Mouse (Mus musculus): ENCODE measurements around the gene Brms1l. TPM values are rescaled to one million over a fixed set of nuclear protein-coding genes. Genes with fewer than 3 reads are reported as not detected.
"Not testable (repeated sequence)": the region's sequence is repeated elsewhere in the genome, so short reads cannot be mapped to it uniquely, and the experiment has no call there.

Gene Brms1l
- total RNA-seq (2021): 10 to 100 TPM; 21.4 to 22.2 TPM
- long read RNA-seq, experiment 1, transcript Brms1l-201 (10 exons, 2,609 nt): major isoform, 15 of 20 reads
- long read RNA-seq, experiment 1, partial matches to known transcripts: 1 of 20 reads
- long read RNA-seq, experiment 1, other reads (novel, unspliced or antisense): 4 of 20 reads
- long read RNA-seq, experiment 2, transcript Brms1l-201 (10 exons, 2,609 nt): major isoform, 8 of 9 reads
- long read RNA-seq, experiment 2, partial matches to known transcripts: 0 of 9 reads
- long read RNA-seq, experiment 2, other reads (novel, unspliced or antisense): 1 of 9 reads

DNA sequence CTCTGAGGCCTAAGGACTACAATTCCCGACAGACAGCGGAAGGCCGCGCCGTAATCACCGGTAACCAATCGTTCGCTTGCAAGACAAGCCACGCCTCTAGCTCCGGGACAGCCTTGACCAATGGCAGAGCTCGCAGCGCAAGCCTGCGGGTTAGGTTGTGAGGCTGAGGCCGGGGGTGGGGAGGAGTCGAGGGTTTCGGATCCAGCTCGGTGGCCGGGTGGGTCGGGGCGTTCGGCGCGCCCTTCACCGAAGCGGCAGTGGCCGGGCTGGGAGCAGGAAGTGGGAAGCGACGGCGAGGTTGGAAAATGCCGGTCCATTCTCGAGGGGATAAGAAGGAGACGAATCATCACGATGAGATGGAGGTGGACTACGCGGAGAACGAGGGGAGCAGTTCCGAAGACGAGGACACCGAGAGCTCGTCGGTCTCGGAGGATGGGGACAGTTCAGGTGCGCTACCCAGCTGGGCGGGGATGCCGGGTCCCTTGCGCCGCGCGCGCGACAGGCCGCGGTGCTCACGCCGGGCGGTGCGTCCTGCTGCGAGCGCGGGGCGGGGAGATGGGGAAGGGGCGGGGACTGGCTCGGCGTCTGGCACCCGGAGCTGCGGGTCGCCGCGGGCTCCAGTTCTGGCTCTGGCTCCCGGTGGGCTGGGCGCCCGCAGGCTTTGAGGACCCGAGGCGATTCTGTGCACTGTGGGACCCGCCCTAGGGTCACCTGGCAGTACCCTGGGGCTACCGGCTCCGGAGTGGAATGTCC, at the start of gene Brms1l:
Brms1l (plus strand) TSS at position 126 of the 753 bp plus-strand sequence.
- DNase-seq: peak; percentile 94 to 98

DNA sequence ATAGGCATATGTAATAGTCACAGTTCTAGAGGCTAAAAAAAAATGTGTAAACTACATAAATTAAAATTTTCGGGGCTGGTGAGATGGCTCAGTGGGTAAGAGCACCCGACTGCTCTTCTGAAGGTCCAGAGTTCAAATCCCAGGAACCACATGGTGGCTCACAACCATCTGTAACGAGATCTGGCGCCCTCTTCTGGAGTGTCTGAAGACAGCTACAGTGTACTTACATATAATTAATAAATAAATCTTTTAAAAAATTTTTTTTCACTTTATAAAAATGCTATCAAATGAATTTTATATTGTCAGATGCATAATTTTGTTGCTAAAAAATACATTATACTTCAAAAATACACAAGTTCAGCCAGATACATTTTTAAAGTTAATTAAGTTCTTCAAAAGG, 41.6 kb upstream of the Brms1l start:
- not testable (repeated sequence) for DNase-seq

DNA sequence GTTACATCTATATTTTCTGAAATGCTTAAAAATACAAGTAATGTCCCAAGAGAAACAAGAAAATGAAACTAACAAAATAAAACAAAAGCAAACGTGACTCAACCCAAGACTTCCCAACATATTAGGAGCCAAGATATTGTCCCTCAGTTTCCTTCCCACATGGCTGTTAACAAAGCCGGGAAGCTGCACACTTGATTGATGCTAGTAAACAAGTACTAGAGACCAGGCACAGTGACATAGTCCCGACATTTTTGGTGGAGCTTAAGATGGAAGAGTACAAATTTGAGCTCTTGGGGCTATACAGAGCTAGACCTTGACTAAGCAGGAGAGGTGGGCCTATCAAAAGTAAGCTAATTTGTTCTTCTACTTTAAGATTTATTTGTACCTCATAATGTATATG, 39.0 kb upstream of the Brms1l start:
- DNase-seq: peak in 1 of 2 experiments; percentile 59

DNA sequence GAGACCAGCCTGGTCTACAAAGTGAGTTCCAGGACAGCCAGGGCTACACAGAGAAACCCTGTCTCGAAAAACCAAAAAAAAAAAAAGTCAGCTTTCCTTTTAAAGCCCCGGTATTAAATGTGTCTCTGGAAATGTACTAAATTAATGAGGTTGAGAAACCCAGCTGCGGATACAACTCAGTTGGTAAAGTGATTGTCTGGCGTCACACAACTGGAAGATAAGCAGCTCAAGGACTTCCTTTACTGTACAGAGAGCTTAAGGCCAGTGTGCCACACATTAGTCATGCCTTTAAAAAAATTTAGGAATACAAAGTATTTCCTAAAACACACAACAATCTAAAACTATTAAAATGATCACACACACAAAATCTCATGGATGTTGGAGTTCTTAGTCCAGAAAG, 37.4 kb upstream of the Brms1l start:
- DNase-seq: no peak

DNA sequence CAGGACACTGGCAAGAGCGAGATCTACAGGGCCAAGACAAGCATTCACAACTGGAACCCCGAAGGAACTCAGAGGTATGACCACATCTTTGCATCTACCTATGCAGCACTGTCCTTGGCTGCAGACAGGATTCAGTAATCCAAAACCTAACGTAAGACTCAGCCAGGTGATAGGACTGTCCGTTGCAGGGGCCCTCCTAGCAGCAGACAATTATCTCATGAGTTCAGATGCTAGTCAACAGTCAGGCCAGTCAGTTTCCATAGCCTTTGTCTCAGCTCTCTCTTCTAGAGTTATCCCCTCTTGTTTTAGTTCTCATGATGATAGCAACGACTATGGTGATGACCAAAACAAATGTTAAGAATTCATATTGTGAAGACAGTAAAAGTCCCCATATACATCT, 36.0 kb upstream of the Brms1l start:
- no peak for DNase-seq

DNA sequence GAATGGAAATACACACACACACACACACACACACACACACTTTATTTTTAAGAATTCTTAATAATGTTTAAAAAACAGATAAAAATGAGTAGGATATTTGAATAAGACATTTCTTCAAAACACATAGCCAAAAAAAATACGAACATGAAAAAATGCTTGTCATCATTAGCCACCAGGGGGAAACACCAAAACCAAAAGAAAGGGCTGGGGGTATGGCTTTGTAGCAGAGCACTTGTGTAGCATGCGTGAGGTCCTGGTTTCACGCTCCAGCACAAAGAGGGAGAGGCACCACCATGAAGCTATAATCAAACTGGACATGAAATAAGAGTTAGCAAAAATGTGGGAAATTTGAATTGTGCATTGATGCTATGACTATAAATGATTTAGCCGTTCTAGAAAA, 35.0 kb upstream of the Brms1l start:
- no peak for DNase-seq

DNA sequence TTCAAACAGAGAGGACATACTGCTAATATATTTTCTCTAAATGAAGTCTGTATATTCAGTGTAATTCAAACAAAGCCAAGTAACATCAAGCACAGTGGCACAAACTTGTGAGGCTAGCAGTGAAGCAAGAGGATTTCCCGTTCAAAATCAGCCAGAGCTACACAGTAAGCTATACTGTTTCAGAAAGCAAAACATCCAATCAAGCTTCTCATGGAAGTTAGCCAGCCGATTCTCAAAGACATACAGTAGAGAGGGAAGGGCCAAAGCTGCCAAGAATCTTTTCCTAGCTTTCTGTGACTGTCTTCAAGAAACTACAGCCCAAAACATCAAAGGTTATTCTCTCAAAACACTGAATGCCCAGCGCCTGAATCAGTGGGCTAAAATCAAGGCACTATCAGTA, 31.1 kb upstream of the Brms1l start:
- peak in 1 of 2 experiments; percentile 22 for DNase-seq

DNA sequence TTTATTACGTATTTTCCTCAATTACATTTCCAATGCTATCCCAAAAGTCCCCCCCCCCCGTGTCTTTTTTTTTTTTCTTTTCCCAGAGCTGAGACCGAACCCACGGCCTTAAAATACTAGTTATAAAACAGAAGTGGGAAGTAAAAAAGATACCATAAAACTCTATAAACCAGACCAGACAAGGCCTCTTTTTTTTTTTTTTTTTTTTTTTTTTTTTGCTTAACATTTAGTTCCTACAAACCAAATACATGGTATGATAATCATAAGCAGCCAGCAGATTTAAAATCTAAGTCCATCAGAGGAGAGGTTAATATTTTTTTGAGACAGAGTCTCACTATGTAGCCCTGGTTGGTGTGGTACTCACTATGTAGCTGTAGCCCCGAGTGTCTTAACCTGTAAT, 19.6 kb upstream of the Brms1l start:
- no peak for DNase-seq

DNA sequence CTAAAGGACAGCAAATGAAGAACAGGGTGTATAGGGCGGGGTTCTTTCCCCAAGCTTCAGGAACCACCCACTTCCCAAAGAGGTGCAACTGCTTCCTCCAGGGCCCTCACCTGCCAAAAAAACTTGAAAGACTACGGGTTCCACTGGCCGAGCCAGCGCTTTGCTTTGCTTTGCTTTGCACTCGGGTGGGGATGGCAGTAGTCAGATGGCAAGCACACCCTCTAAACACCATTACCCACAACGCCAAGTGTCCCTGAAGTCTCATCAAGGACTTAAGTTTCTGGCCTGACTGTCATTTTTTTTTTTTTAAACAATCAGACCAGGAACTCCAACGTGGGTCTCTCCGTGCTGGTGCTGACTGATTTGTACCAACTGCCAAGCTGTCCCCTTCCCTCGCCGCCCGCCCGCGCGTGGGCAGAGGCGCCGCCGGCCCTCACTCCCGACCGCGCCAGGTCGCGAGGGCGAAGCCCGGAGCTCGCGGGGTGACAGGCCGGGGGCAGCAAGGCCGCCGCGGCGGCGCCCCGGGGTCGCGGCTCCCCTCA, 15.9 kb upstream of the Brms1l start:
- DNase-seq: peak; percentile 77

DNA sequence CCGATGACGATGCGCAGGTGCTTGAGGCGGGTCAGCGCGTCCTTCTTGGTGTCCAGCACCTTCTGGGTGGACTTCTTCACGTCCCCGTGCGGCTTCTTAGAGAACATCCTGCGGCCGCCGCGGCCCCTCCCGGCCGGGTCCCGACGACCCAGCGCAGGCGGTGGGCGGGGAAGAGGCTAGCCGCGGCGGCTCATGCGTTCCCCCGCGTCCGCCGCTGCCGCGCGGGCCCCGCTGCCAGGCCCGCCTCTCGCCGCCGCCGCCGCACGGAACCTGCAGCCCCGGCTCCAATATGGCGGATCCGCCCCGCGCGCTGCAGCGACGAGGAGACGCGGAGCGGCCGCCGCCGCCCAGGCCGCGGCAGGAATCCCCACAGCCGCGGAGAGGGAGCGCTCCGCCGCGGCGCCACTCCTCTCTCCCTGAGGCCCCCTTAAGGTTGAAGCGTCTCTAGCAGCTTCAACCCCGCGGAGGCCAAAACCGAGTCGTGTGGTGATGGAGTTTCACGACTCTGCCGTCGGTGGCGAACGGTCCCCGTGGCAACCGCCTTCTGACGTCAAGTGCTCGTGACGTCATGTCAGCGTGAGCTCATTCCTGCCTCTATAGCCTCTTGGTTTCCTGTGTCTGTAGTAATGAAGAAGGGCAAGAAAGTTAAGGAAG, 15.3 kb upstream of the Brms1l start, which contains the start of gene Ralgapa1:
Ralgapa1 (minus strand) TSS at position 507 of the 654 bp plus-strand sequence.
- peak; percentile 88 to 92 for DNase-seq

DNA sequence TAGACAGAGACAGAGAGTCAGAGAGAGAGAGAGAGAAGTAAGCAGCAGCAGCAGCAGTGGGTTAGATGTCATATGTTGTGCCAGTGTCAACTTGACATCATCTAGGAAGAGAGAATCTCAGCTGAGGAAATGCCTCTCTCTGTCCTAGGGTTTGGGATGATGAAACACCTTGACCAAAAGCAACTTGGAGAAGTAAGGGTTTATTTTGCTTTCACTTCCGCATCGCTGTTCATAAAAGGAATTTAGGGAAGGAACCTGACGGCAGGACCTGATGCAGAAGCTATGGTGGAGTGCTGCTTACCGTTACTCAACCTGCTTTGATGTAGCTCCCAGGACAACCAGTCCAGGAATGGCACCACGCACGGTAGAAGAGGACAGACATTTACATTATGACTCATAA, 12.1 kb upstream of the Brms1l start:
- DNase-seq: no peak

DNA sequence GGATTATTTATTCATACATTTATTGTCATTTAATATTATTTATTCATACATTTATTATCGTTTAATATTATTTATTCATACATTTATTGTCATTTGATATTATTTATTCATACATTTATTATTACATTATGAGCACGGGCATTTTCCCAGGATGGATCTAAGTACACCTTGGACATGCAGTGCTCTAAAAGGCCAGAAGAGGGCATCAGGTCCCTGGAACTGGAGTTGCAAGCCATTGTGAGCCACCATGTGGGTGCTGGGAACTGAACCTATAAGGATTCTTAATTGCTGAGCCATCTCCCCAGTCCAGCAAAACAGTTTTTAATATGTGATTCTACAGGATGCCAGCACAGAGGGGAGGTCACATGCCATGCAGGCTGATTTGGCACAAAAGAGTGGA, 10.6 kb upstream of the Brms1l start:
- no peak for DNase-seq

DNA sequence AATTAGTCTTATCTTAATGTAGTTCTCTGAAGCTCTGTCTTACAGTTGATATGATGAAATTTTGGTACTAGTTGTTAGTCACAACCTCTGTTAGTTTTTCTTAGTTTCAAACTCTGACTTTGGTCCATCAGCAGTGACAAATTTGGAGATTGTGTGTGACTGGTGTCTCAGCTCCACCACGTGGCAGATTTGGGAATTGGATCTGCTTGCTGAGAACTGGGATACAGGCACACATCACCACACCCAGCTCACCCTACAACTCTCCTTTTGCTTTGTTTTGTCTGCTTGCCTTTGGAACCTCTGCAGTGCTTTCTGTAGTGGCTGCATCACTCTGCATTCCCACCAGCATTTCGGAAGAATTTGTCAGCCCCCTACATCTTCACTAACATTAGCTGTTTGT, 5.0 kb upstream of the Brms1l start:
- peak; percentile 69 to 92 for DNase-seq

DNA sequence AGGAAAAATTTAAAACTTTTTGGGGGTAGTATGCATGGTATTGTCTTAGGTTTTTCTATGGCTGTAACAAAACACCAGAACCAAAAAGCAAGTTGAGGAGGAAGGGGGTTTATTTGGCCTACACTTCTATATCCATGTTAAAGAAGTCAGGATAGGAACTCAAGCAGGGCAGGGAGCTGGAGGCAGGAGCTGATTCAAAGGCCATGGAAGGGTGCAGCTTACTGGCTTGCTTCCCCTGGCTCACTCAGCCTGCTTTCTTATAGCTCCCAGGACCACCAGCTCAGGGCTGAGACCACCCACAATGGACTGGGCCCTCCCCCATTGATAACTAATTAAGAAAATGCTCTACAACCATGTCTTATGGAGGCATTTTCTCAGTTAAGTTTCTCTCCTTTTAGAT, 3.2 kb upstream of the Brms1l start:
- no peak for DNase-seq

DNA sequence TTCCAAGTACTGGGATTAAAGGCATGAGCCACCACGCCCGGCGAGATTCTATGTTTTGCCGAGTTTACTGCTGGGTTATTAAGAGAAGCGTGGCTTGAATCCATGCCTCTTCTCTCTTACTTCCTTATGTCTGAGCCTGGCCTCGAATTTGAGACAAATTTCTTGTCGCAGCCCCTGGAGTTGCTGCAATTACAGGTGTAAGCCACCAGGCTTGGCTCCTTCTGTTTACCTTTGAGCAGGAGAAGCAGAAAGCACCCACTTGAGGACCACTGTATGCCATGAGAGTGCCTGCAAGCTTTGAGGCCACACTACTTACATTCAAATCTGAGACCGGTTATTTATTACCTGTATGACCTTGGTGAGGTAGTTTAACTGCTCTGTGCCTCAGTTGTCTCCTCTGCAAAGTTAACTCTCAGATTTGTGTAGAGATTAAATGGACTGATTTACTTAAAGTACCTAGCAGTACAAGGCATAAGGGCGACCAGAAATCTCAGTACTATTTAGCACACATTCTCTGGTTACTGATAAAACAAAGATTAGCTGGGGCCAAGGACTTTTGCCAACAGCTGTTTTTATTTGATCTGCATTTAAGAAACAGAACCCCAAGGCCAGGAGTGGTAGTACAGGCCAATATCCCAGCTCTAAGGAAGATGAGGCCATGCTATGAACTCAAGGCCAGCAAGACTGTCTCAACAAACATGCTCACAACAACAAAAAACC, 2.1 kb upstream of the Brms1l start:
- no peak for DNase-seq

DNA sequence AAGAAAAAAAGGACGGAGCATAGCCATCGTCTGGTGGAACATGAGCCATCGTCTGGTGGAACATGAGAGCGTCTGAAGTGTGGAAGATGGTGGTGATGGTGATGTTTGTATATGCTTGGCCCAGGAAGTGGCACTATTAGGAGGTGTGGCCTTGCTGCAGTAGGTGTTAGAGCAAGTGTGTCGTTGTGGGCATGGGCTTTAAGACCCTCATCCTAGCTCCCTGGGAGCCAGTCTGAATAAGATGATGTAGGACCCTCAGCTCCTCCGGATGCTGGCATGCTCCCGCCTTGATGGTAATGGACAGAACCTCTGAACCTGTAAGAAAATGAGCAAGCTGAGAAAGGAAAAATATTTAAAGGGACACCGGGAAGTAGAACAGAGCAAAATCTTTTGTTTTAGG, 1.2 kb upstream of the Brms1l start:
- DNase-seq: no peak

DNA sequence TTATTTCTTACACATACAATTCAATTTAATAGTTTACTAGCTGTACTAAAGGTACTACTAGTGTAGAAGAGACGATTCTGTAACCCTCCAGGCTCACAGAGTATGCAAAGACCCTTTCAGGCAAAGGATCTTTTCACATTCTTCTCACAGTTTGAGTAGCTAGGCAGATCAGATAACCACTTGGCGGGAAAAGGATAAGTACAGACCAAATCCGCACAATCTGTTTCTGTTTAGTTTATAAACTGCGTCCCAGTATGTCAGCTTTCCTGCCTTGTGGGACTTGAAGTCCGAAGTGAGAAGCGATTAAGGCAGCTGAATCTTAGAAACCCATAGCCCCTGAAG, 296 bp upstream of the Brms1l start:
- DNase-seq: no peak

DNA sequence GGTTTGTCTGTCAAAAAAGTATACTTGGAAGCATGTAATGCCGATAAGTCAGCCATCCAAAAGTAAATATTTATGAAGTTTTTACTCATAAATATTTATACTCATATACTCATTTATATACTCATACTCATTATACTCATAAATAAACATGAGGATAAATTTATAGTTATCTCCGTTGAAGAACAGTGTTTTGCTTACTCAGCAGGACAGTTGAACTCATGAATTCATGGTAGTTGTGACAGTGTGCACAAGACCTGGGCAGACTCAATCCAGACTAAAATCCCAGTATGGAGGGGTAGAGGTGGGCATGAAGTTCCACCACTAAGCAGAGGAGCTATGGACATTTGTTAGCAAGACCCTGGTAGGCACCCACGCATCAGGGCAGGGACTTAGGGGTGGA, 1.4 kb downstream of the Brms1l start:
- no peak for DNase-seq

DNA sequence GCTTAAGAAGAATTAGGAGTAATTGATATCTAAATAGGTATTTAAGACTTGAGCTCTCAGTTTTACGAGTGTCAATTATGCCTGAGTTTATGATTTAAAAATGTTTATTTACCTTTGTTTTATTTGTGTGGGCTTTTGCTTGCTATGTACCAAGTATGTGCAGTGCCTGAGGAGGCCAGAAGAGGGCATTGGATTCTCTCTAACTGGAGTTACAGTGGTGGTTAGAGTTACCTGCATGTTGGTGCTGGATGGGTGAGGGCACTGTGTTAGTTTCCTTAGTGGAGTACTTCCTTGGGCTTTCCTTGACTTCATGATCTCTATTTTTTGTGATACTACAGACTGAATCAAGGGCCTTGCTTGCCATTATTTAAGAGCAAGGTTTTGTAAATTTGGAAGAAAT, 10.6 kb downstream of the Brms1l start:
- DNase-seq: peak in 1 of 2 experiments; percentile 20

DNA sequence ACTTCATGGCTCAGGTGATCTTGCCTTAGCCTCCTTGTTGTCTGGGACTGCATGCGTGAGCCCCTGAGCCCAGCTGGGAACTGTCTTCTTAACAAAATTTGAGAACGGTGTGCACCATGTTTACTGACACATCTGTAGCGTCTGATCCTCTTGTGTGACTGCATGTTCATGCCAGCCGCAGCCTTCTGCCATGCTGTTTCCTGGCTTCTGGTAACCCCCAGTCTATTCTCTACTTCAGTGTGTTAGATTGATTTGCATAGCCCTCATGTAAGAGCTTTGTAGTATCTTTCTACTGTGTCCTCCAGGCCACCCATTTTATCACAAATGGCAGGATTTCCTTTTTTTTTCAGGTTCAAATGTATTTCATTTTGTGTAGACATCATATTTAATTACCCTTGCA, 11.7 kb downstream of the Brms1l start:
- DNase-seq: no peak

DNA sequence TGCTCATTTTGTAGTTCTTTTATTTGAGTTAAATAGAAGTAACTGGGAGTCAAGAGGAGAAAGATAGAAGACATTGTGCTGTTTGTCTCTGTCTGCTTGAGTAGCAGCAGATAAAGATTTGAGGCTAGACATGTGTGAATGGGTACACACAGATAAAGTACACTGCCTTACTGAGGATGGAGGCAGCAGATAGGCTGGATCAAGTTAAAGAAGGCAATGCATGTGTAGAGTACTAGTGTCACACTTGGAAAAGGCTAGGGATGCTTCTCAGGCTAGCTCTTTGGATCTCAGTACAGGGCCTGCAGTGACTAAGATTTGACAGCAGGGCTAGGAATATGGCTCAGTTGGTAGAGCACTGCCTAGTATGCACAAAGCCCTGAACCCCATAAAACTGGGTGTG, 14.5 kb downstream of the Brms1l start:
- DNase-seq: no peak

Data from heart, adult 18-20 months (tissue).